Mouse (Mus musculus): ENCODE measurements around the gene 4930564D02Rik. TPM values are rescaled to one million over a fixed set of nuclear protein-coding genes. Genes with fewer than 3 reads are reported as not detected.

Gene 4930564D02Rik
- not detected for total RNA-seq (2023)

DNA sequence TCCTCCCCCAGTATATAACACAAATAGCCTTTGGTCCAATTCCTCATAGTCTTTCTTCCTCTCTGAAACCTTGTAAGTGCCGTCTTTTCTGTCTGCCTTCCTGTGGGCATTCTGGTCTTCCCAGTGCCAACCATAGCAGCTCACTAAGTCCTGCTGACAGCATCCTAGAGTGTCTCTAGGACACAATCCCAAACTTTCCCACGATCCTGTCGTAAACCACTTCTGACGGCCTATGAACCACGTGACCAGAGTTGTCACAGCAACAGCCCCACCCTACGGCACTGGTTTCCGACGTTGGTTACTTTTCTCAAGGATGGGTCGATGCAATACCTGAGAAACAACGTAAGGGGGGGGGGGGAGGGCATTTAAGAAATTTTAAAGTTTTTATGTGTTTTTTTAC lies at the start of gene 4930564D02Rik:
Gene 4930564D02Rik (plus strand): TSS at position 301 of the 400 bp plus-strand sequence.

DNA sequence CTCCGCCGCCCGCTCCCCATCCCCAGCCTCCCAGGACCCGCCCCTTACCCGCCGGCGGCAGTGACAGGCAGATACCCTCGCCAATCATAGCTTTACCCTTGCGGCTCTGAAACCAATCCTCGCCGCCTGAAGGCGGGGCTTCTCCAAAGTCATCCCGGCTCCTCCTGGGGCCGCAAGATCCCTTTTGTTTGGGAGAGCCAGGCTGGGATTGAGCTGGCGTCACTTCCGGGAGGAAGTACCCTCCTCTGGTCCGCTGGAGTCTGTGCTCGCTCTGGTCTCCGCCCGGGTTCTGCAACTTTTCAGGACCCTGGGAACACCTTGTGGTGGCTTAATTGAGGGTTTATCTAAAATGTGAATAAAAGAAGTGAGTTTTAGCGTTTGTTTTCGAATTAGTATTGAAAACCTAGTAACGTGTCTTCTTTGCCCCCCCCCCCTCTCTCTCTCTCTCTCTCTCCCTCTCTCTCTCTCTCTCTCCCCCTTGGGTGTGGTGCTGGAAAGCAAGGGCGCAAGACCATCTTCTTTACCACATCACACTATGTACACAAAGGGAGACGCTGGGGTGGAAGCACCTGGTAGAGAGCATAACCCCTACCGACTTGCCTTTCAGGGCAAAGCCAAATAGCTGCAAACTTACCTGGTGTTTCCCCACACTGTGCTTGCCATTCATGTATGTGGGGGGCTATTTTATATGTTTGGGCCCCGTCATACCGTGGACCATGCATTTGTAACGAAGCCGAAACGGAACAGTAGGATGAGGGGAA lies 13.5 kb upstream of the 4930564D02Rik start, which contains the start of gene Cttnbp2nl:
Gene Cttnbp2nl (minus strand): TSS at position 210 of the 761 bp plus-strand sequence.

Other genes with a start within 250 kb of the 4930564D02Rik start
- 10 to 100 TPM; 55.9 to 72.2 TPM for gene Mov10, start 248.3 kb upstream of the 4930564D02Rik start, total RNA-seq (2023)
- gene St7l, start 202.8 kb upstream of the 4930564D02Rik start, total RNA-seq (2023) = 10 to 100 TPM; 22.6 to 25.0 TPM
- gene Capza1, start 202.3 kb upstream of the 4930564D02Rik start, total RNA-seq (2023) = 100 to 1,000 TPM; 296 to 306 TPM
- gene Wnt2b, start 104.9 kb upstream of the 4930564D02Rik start, total RNA-seq (2023) = not detected
- gene Cttnbp2nl, start 13.7 kb upstream of the 4930564D02Rik start, total RNA-seq (2023) = under 1 TPM; 0.71 to 0.78 TPM

All from neutrophil, adult 59 days (primary cell).